Comparison of ENCODE assay signal across 8 mouse cellular contexts in genomic region chr10:76237341-76238225, GRCm38 (mm10). TPM values are rescaled to one million over a fixed set of nuclear protein-coding genes. Genes with fewer than 3 reads are reported as not detected.
DNase-seq lines count a peak whose midpoint lies in the region; ATAC-seq and TF ChIP-seq lines count a peak whose summit lies in the region.

Gene Prmt2, minus strand, starts transcription at chr10:76237865.

- TF ChIP-seq EP300 in heart, postnatal 0 days (IDR thresholded peaks at IDR 0.05; ENCODE audit: low read depth), result no peak

- H3K4me3 ChIP-seq in E14TG2a.4 (replicated peaks; ENCODE audit: low read length), result peak within 1 kb of the TSS; percentile 83
- peak within 1 kb of the TSS; percentile 57 for H3K4me3 ChIP-seq in forebrain, embryonic 12.5 days (replicated peaks)
- H3K4me3 ChIP-seq in heart, postnatal 0 days (ENCODE audit: low read depth, low read length), result peak within 1 kb of the TSS; percentile 89
- peak within 1 kb of the TSS; percentile 73 for H3K4me3 ChIP-seq in liver, embryonic 16.5 days (ENCODE audit: low read depth, low read length)
- peak within 1 kb of the TSS; percentile 76 for H3K4me3 ChIP-seq in neural tube, embryonic 13.5 days
- peak within 1 kb of the TSS; percentile 81 for H3K4me3 ChIP-seq in testis, adult 2 months (ENCODE audit: control insufficient read depth, low read depth, low read length)

- H3K27ac ChIP-seq in forebrain, embryonic 12.5 days, result peak within 1 kb of the TSS; percentile 88
- peak within 1 kb of the TSS; percentile 74 for H3K27ac ChIP-seq in heart, postnatal 0 days (ENCODE audit: low read depth)
- peak within 1 kb of the TSS; percentile 37; the same call in 1 of the 2 replicates for H3K27ac ChIP-seq in liver, embryonic 16.5 days (ENCODE audit: low read length)
- H3K27ac ChIP-seq in neural tube, embryonic 13.5 days (replicated peaks), result peak within 1 kb of the TSS; percentile 93
- H3K27ac ChIP-seq in testis, adult 2 months (ENCODE audit: control insufficient read depth, insufficient read depth, low read depth, low read length), result peak within 1 kb of the TSS; percentile 62

- H3K36me3 ChIP-seq in E14TG2a.4 (ENCODE audit: insufficient read depth, low read length), result no peaks in the 10 kb centered on the region
- H3K36me3 ChIP-seq in forebrain, embryonic 12.5 days (replicated peaks), result peaks cover 8% of the 10 kb centered on the region
- no peaks in the 10 kb centered on the region for H3K36me3 ChIP-seq in heart, postnatal 0 days (replicated peaks; ENCODE audit: control insufficient read depth, insufficient read depth, low read length)
- H3K36me3 ChIP-seq in liver, embryonic 16.5 days (ENCODE audit: control insufficient read depth, insufficient read depth), result no peaks in the 10 kb centered on the region
- H3K36me3 ChIP-seq in neural tube, embryonic 13.5 days, result peaks cover 11% of the 10 kb centered on the region; the same call in 1 of the 2 replicates
- no peaks in the 10 kb centered on the region for H3K36me3 ChIP-seq in testis, adult 2 months (ENCODE audit: control insufficient read depth, insufficient read depth, low read length)

- peak within 1 kb of the TSS; percentile 69 for H3K4me2 ChIP-seq in forebrain, embryonic 12.5 days
- peak within 1 kb of the TSS; percentile 95 for H3K4me2 ChIP-seq in heart, postnatal 0 days (ENCODE audit: low read depth, low read length)
- H3K4me2 ChIP-seq in liver, embryonic 16.5 days (ENCODE audit: low read depth, low read length), result peak within 1 kb of the TSS; percentile 96
- peak within 1 kb of the TSS; percentile 57 for H3K4me2 ChIP-seq in neural tube, embryonic 13.5 days

- no peaks in the 10 kb centered on the region for H3K9me3 ChIP-seq in E14TG2a.4 (ENCODE audit: low read length)
- H3K9me3 ChIP-seq in forebrain, embryonic 12.5 days, result no peaks in the 10 kb centered on the region
- no peaks in the 10 kb centered on the region for H3K9me3 ChIP-seq in heart, postnatal 0 days (replicated peaks; ENCODE audit: control insufficient read depth, low read length)
- no peaks in the 10 kb centered on the region for H3K9me3 ChIP-seq in liver, embryonic 16.5 days (replicated peaks; ENCODE audit: control insufficient read depth, low read length)
- H3K9me3 ChIP-seq in neural tube, embryonic 13.5 days, result no peaks in the 10 kb centered on the region

- H3K4me1 ChIP-seq in E14TG2a.4 (replicated peaks; ENCODE audit: low read depth, low read length), result peaks cover 14% of the 10 kb centered on the region
- H3K4me1 ChIP-seq in forebrain, embryonic 12.5 days, result peaks cover 19% of the 10 kb centered on the region
- H3K4me1 ChIP-seq in heart, postnatal 0 days (ENCODE audit: control insufficient read depth, insufficient read depth), result peaks cover 13% of the 10 kb centered on the region; the same call in 1 of the 2 replicates
- peaks cover 4% of the 10 kb centered on the region; the same call in 1 of the 2 replicates for H3K4me1 ChIP-seq in liver, embryonic 16.5 days (ENCODE audit: control insufficient read depth, low read depth, low read length)
- peaks cover 38% of the 10 kb centered on the region for H3K4me1 ChIP-seq in neural tube, embryonic 13.5 days (replicated peaks)
- H3K4me1 ChIP-seq in testis, adult 2 months (ENCODE audit: control insufficient read depth, insufficient read depth, low read length), result peaks cover 3% of the 10 kb centered on the region; the same call in 1 of the 2 replicates

- WGBS in forebrain, embryonic 12.5 days, result 1% methylated on average over 47 of the region's 47 CpGs
- 1% methylated on average over 46 of the region's 47 CpGs for WGBS in heart, postnatal 0 days
- WGBS in liver, embryonic 16.5 days (ENCODE audit: insufficient replicate concordance), result 1% methylated on average over 47 of the region's 47 CpGs
- under 1% methylated on average over 47 of the region's 47 CpGs for WGBS in neural tube, embryonic 13.5 days

- no peak for TF ChIP-seq CTCF in E14TG2a.4 (conservative IDR thresholded peaks at IDR 0.05; ENCODE audit: low read length)
- 0 out of 2 replicates have a peak, but pooled peaks have one; percentile 5 for TF ChIP-seq CTCF in heart, postnatal 0 days (IDR thresholded peaks at IDR 0.05; ENCODE audit: low read depth)
- no peak for TF ChIP-seq CTCF in testis, adult 2 months (IDR thresholded peaks at IDR 0.05; ENCODE audit: control insufficient read depth, insufficient read depth, insufficient replicate concordance, low read depth, low read length)

- H3K27me3 ChIP-seq in E14TG2a.4 (ENCODE audit: insufficient read depth, low read length), result peaks cover 13% of the 10 kb centered on the region
- H3K27me3 ChIP-seq in forebrain, embryonic 12.5 days, result no peaks in the 10 kb centered on the region
- H3K27me3 ChIP-seq in heart, postnatal 0 days (ENCODE audit: control insufficient read depth, insufficient read depth, low read length), result no peaks in the 10 kb centered on the region
- no peaks in the 10 kb centered on the region for H3K27me3 ChIP-seq in liver, embryonic 16.5 days (ENCODE audit: control insufficient read depth, insufficient read depth, low read depth, low read length)
- H3K27me3 ChIP-seq in neural tube, embryonic 13.5 days, result no peaks in the 10 kb centered on the region
- no peaks in the 10 kb centered on the region for H3K27me3 ChIP-seq in testis, adult 2 months (ENCODE audit: control insufficient read depth, insufficient read depth, low read length)

- DNase-seq in c-Kit-positive CD71-positive TER-119-positive erythroid progenitor cells, embryonic 14.5 days (ENCODE audit: low spot score), result peak; percentile 91
- DNase-seq in heart, postnatal 0 days (ENCODE audit: low spot score), result peak; percentile 95
- DNase-seq in kidney, postnatal 4 days, result peak; percentile 92 to 95

- ATAC-seq in forebrain, embryonic 12.5 days (ENCODE audit: low FRiP score), result peak; percentile 97
- peak; percentile 98 for ATAC-seq in heart, postnatal 0 days (ENCODE audit: insufficient read depth, low read depth)
- ATAC-seq in liver, embryonic 16.5 days (ENCODE audit: low read depth), result peak; percentile 98
- peak; percentile 98 for ATAC-seq in neural tube, embryonic 13.5 days (ENCODE audit: low read depth)

- TF ChIP-seq POLR2A in testis, adult 2 months (IDR thresholded peaks at IDR 0.05; ENCODE audit: control insufficient read depth, low read depth, low read length), result no peak; the same call in 1 of the 2 replicates

- H3K9ac ChIP-seq in forebrain, embryonic 12.5 days, result peak within 1 kb of the TSS; percentile 63
- peak within 1 kb of the TSS; percentile 58 for H3K9ac ChIP-seq in heart, postnatal 0 days (replicated peaks; ENCODE audit: low read depth, low read length)
- peak within 1 kb of the TSS; percentile 67 for H3K9ac ChIP-seq in liver, embryonic 16.5 days (ENCODE audit: low read depth, low read length)
- H3K9ac ChIP-seq in neural tube, embryonic 13.5 days, result peak within 1 kb of the TSS; percentile 85

RNA-seq across cellular contexts. Expression of gene Prmt2, which starts in this region (rescaled TPM):
- polyA plus RNA-seq in forebrain, embryonic 12.5 days (2016; fragmentation: Nextera tagmentation; extraction: Ambion mirVana), result 111 and 127 TPM in 2 replicates
- total RNA-seq in heart, postnatal 0 days (2014; rRNA removed; ENCODE audit: low replicate concordance), result 24.2 and 27.7 TPM in 2 replicates
- 31.7 and 36.2 TPM in 2 replicates for polyA plus RNA-seq in heart, postnatal 0 days (2015; fragmentation: Nextera tagmentation; extraction: Ambion mirVana)
- polyA plus RNA-seq in liver, embryonic 16.5 days (2015; fragmentation: Nextera tagmentation; extraction: Ambion mirVana), result 4.9 and 5.6 TPM in 2 replicates
- polyA plus RNA-seq in neural tube, embryonic 13.5 days (2015; fragmentation: Nextera tagmentation; extraction: Ambion mirVana), result 211 and 221 TPM in 2 replicates
- 6.8 and 7.0 TPM in 2 replicates for polyA plus RNA-seq in testis, adult 2 months (2012; rRNA removed)

Comparison
In these comparisons a context has a peak if more than half of its experiments do, and no peak if none do; other contexts are left out.
1. Peak in every context shown above with its lines: DNase-seq, ATAC-seq, H3K4me3 ChIP-seq and H3K27ac ChIP-seq.
2. H3K27ac ChIP-seq: peak in every context shown above with its lines; median percentile 93 in neural tube, embryonic 13.5 days; 88 in forebrain, embryonic 12.5 days; 74 in heart, postnatal 0 days; 62 in testis, adult 2 months; 37 in liver, embryonic 16.5 days.